Mouse (Mus musculus) mammary gland, adult 2 months (tissue): ENCODE measurements around the gene Hoxa10. TPM values are rescaled to one million over a fixed set of nuclear protein-coding genes. Genes with fewer than 3 reads are reported as not detected.

ENCODE experiments used
- polyA plus RNA-seq: library from polyadenylated mRNA; depleted of rRNA; stranded (reverse); fragments of >200 nt; gene quantifications from 2 replicates; pipeline ENCODE4 v1.2.3, GENCODE M21; 2012; ENCODE audit warnings: low replicate concordance; rRNA removed

Gene Hoxa10
- 3.2 and 5.4 TPM in 2 replicates for polyA plus RNA-seq

DNA sequence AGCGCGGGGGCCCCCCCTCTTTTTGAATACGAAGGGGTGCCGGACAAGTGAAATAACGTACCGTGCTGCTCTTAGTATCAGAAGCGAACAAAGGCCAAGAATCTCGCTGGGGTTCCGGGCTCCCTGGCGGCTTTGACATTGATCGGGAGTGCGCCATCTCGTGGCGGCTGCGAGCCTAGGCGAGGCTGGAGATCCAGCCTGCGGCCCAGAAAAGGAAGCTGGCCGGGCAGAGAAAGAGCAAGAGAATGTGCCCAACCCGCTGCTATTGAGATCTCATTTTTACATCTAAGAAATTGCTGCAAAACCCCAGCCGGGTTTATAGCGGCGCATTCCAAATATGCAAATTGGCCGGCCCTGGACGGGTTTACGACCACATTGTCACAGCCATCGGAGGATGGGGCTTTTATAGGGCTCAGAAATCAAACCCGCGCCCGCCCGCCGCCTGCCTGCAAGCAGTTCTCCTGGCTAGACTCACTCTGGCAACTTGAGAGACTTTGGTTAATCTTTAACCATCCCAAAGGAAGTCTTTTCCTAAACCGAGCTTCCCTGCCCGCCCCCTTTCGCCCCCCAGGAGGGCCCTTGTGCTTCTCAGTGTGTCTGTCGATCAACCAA lies at the start of gene Hoxa10:
Gene Hoxa10 (minus strand): TSS at position 466 of the 612 bp plus-strand sequence.

DNA sequence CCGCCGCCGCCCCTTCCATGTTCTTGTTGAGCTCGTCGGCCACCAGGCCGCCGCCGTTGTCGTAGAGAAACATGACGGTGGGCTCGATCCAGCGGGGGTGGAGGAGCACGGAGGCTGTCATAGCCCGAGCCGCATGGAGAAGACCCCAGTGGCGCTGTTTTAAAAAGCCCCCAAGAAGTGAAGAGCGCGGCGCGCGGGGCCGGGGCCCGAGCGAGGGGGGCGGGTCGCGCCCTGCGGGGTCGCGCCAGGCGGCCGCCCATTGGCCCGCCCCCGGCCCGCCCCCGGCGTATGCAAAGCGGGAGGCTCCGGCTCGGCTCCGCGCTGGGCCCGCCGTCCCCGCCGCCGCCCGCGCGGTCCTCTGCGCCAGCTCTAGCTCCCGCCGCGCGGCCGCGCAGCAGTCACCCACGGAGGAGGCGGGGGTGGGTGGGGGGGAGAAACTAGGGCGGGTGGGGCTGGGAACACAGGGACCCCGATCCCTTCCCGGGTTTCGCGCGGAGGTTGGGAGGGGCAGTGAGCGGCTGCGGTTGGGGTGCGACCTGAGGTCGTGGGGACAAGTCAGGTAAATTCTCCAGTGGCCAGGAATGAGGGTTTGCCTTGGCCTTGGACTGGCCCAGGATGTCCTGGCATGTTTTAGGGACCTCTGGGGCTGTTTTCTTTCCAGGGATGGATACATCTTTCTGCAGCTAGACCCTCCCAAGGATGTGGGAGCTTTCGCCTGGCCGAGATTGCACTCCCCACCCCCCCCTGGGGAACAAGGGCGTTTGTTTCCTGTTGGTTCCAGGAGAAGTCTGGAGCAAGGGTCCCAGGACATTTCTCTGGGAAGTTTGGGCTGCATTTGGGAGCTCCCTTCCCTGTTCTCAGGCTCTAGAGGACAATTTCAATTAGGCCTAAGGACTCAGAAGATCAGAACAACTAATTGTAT lies 20.3 kb upstream of the Hoxa10 start, which contains the start of gene Hoxa13:
Gene Hoxa13 (minus strand): TSS at position 227 of the 922 bp plus-strand sequence.

DNA sequence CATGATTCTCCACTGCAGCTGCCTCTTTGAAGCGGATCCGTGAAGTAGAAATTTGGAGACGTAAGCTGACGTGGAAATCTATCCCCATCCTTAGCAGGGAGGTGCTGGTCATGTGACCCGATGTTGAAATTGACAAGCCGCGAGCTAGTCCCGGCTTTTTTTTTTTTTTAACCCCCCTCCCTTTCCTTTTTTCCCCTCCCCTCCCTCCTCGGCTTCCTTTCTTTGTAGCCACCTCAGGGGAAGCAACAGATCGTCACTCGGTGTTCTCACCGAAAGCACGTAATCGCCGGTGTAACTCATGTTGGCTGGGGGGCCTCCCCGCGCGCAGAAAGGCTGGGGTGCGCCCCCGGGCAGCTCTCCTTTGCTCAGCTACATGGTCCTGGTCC lies 5.1 kb upstream of the Hoxa10 start, which contains the start of gene Hoxa11:
Gene Hoxa11 (minus strand): TSS at position 54 of the 386 bp plus-strand sequence.

DNA sequence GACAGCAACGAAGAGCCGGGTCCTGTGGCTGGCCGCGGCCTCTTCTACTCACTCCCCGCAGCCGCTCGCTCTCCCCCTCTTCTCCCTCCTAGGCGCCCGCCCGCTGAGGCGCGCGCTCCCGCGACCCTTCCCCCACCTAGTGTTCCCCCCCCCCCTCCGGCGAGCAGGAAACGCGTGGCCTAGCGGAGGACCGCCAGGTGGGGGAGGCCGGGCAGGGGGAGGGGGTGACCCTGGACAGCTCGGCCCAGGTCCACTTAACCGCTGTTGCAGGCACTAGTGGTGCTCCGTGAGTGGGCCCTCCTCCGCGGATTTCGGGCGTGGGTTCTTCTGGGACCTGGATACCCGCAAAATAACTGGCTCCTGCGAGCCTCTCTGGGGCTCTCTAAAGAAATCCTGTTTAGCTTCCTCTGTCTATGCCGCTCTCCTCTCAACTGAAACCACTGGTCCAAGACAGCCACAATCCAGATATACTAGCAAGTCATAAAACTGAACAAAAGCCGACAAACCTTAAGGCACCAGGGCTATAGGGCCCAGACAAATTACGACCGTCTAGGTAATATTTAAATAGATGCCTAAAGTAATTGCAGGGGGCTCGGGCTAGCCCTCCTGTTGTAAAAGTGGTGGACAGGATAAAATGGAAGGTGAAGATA lies 10.0 kb downstream of the Hoxa10 start, which contains the start of gene Hoxa9:
Gene Hoxa9 (minus strand): TSS at position 574 of the 650 bp plus-strand sequence.

DNA sequence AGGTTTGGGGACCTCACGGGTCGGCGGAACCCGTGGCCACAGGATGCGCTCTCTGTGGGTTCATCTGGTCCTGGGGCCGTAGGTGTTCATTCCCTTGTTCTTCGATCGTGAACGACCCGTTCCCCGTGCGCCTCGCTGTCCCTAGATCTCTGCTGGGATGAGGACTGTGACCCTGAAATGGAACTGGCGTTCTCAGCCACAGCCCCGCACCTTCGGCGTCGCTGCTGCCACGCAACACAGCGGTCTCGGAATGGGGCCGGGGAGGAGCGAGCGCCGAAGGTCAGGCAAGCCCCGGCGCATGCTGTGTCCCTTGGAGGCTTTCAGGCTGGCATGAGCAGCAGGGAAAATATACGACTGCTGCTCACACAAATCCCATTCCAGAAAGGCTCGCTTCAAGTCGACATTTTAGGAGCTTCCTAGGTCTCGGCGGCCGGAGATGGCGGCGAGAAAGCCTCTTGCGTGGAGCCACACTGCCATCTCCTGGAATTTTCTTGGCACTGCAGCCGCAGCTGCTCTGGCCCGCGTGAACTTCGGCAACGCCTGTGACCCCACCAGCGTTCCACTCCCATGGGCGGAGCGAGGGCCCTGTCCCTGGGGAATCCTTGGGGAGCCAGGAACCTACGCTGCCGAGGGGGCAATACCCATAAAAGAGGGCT lies 19.2 kb downstream of the Hoxa10 start, which contains the start of gene Hoxa7:
Gene Hoxa7 (minus strand): TSS at position 518 of the 656 bp plus-strand sequence.

DNA sequence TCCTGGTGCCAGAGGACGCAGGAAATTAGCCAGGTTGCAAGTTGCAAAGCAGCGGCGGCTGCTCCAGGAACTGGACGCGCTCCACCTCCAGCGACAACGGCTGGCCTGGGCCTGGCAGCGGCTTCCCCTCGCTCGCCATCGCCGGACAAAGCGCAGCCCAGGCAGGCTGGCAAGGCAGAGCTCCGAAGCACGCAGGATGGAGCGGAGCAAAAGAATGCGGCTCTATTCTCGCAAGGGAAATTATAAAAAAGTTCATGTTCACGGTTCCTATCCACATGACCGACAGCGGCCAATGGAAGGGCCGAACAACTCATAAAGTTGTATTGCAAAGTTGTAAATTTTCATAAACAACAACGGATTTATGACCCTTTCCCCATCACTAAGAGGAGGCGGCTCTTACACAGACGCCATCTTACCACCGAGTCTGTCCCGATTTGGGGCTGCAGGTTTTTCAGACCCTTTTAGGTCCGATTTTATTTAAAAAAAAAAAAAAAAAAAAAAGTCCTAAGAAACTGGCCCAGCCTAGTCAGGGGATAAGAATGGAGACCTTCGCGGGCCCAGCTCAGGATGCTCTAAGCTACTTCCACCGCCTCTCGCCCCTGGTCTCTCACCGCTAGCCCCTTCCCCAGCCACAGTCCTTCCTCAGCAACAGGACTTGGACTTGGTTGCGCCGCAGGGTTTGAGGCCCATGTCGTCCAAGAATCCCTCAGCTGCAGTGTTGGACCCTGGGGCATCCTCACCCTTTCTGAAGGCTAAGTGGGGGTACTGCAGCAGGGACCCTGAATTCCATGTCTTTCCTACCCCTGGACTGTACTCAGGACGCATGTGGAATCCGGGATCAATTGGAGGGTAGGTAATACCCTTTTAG lies 27.3 kb downstream of the Hoxa10 start, which contains the start of the genes Hoxa3 and Gm28308:
Gene Hoxa3 (minus strand): TSS at position 218 of the 868 bp plus-strand sequence.
Gene Gm28308 (minus strand): TSS at position 221 of the 868 bp plus-strand sequence.

DNA sequence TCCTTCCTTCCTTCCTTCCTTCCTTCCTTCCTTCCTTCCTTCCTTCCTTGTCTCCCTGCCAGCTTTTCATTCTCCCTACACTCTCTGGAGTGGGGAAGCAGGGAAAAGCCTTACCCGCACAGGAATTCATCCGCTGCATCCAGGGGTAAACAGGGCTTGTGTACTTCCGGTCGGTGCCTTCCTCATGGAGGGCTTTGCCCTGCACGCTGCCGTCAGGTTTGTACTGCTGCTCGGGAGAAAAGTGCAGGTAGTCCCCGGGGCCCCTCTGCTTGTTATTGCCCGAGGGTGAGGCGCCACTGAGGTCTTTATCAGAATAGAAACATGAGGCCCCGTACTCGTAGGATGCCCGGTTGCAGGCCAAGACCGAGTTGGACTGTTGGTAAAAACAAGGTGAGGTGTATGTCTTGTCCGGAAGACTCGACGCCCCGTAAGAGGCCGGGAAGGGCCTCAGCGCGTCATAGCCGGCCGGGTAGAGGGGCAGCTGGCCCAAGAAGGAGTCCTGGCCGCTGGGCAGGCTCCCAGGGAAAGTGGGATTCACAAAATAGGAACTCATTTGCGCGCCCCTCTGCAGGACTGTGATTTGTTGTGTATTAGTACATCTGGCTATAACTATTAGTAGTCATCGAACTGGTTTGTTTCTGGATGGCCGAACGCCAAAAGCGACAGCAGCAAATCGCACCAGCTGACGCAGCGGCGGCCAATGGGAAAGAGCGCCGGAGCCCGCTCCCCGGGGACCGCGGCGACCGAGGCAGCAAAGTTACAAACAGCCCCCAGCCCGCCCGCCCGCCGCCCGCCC lies 32.4 kb downstream of the Hoxa10 start, which contains the start of gene Hoxa6:
Gene Hoxa6 (minus strand): TSS at position 651 of the 796 bp plus-strand sequence.

DNA sequence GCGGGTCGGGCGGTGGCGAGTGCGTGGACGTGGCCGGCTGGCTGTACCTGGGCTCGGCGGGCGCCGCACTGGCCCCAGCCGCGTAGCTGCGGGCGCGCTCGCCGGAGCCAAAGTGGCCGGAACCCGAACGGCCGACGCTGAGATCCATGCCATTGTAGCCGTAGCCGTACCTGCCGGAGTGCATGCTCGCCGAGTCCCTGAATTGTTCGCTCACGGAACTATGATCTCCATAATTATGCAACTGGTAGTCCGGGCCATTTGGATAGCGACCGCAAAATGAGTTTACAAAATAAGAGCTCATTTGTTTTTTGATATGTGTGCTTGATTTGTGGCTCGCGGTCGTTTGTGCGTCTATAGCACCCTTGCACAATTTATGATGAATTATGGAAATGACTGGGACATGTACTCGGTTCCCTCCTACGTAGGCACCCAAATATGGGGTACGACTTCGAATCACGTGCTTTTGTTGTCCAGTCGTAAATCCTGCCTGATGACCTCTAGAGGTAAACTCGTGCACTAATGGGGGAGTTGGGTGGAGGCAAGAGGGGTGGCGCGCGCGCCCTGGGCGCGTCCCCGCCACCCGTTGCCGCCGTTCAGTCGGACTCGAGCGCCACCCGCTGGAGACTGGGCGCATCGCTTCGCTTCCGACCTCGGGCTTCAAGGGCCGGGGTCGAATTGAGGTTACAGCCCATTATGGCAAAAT lies 36.5 kb downstream of the Hoxa10 start, which contains the start of gene Hoxa5:
Gene Hoxa5 (minus strand): TSS at position 538 of the 703 bp plus-strand sequence.

DNA sequence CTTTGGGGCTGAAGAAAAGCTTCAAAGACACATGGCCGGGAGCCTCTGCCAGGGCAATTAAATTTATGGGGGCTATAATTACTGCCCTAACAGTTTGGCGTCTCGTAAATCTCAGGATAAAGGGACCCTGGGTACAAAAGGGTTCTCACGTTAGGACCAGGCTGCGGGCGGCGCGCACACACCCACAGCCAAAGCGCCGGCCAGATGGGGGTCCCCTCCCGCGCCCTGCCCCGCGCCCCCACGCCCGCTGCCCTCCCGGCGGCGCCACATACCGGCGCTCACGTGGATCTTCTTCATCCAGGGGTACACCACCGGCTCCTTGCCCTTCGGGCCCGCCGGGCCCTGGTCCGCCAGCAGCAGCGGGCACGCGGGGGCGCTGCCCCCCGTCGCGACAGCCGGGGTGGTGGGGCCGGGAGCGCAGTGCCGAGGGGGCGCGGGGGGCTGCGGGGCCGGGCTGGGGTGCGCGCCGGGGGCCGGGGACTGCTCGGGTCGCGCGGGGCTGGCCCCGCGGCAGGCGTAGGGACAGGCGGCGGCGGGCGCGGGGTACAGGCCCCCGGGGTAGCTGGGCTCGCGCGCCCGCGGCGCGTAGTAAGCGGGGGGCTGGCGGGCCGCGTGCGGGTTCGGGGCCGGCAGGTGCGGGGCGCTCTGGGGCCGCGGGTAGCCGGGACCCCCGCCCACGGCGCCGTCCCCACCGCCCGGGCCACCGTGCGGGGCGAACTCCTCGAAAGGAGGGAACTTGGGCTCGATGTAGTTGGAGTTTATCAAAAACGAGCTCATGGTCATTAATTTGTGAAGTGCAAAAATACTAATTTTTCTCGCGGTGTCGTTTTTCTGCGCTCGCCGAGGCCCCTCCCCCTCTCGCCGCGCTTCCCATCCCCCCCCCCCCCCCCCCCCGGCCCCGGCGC lies 49.5 kb downstream of the Hoxa10 start, which contains the start of gene Hoxa4:
Gene Hoxa4 (minus strand): TSS at position 848 of the 905 bp plus-strand sequence.

Other genes starting within 250 kb of the Hoxa10 start
- 6.7 and 16.1 TPM in 2 replicates for gene Skap2, start 228.3 kb downstream of the Hoxa10 start, polyA plus RNA-seq
- 1.6 and 2.6 TPM in 2 replicates for gene Hoxa1, start 82.5 kb downstream of the Hoxa10 start, polyA plus RNA-seq
- 1.3 TPM in 2 replicates for gene Hoxa2, start 76.0 kb downstream of the Hoxa10 start, polyA plus RNA-seq
- 0.03 TPM in 1 of 2 replicates, not detected in the other for gene 5730596B20Rik, start 63.4 kb downstream of the Hoxa10 start, polyA plus RNA-seq
- gene Hoxa4, start 49.1 kb downstream of the Hoxa10 start, polyA plus RNA-seq: 1.9 and 3.3 TPM in 2 replicates
- gene Hoxa5, start 36.3 kb downstream of the Hoxa10 start, polyA plus RNA-seq: 3.1 and 6.1 TPM in 2 replicates
- gene Hoxa6, start 32.1 kb downstream of the Hoxa10 start, polyA plus RNA-seq: 2.0 and 2.7 TPM in 2 replicates
- gene Hoxa3, start 27.5 kb downstream of the Hoxa10 start, polyA plus RNA-seq: 3.6 and 7.8 TPM in 2 replicates
- gene Gm28308, start 27.5 kb downstream of the Hoxa10 start, polyA plus RNA-seq: 1.4 and 3.1 TPM in 2 replicates
- gene Hoxa7, start 19.0 kb downstream of the Hoxa10 start, polyA plus RNA-seq: 14.6 and 16.5 TPM in 2 replicates
- 9.8 and 43.7 TPM in 2 replicates for gene Hoxa9, start 9.8 kb downstream of the Hoxa10 start, polyA plus RNA-seq
- gene Hoxa11, start 5.0 kb upstream of the Hoxa10 start, polyA plus RNA-seq: not detected in 2 replicates
- gene Hoxa13, start 20.0 kb upstream of the Hoxa10 start, polyA plus RNA-seq: not detected in 2 replicates
- gene Evx1, start 72.6 kb upstream of the Hoxa10 start, polyA plus RNA-seq: not detected in 2 replicates